Mouse (Mus musculus): ENCODE measurements around the gene Rtkn2.

- TF ChIP-seq CTCF (IDR thresholded peaks at IDR 0.05; ENCODE audit: borderline replicate concordance, insufficient read depth, low read depth, low read length) (no peak), POLR2A (IDR thresholded peaks at IDR 0.05; ENCODE audit: borderline replicate concordance, insufficient read depth, low read length) (no peak)
These were observed 102.3 kb downstream of the Rtkn2 start for GRCm38 (mm10) chr10:68081712-68082111.

Data from cerebellum, adult 2 months (tissue).